Mouse (Mus musculus): ENCODE data around the gene Sigmar1.

- no peak for TF ChIP-seq CTCF (IDR thresholded peaks at IDR 0.05; ENCODE audit: low read depth, low read length)
- no peak for TF ChIP-seq POLR2A (IDR thresholded peaks at IDR 0.05; ENCODE audit: extremely low read depth, insufficient read depth, low read length)
Observed at GRCm38 (mm10) chr4:41705922-41706754, 49.8 kb downstream of the Sigmar1 start.
